Mouse (Mus musculus): ENCODE measurements around the gene Aifm2. TPM values are rescaled to one million over a fixed set of nuclear protein-coding genes. Genes with fewer than 3 reads are reported as not detected.
A peak's percentile ranks its signal among the peaks of the same experiment; 100 is the strongest.

The Aifm2 gene
- polyA plus RNA-seq, 1 experiment, result 8.2 TPM

- H3K4me3 ChIP-seq (ENCODE audit: low read depth, low read length), result no peak overlapping the region
- H3K9me3 ChIP-seq (replicated peaks; ENCODE audit: control insufficient read depth, insufficient read depth, low read length, poor library complexity, severe bottlenecking), result no peaks in the 10 kb centered on the region
- TF ChIP-seq POLR2A (IDR thresholded peaks at IDR 0.05; ENCODE audit: insufficient read depth, low read length) (no peak), CTCF (IDR thresholded peaks at IDR 0.05; ENCODE audit: low read depth, low read length) (no peak), EP300 (IDR thresholded peaks at IDR 0.05; ENCODE audit: insufficient read depth, low read depth, low read length) (no peak)
- H3K27me3 ChIP-seq (ENCODE audit: control insufficient read depth, insufficient read depth, low read length, poor library complexity, severe bottlenecking), result no peaks in the 10 kb centered on the region
- no peak overlapping the region for H3K27ac ChIP-seq (ENCODE audit: insufficient read depth, low read length)
- no peak overlapping the region for H3K9ac ChIP-seq (ENCODE audit: low read depth, poor library complexity, severe bottlenecking)
- no peaks in the 10 kb centered on the region for H3K4me1 ChIP-seq (ENCODE audit: control insufficient read depth, insufficient read depth, low read length)
- no peaks in the 10 kb centered on the region for H3K36me3 ChIP-seq (ENCODE audit: control insufficient read depth, insufficient read depth, low read length, poor library complexity, severe bottlenecking)
These were observed 44.8 kb downstream of the Aifm2 start for GRCm38 (mm10) chr10:61759869-61760268.

DNA sequence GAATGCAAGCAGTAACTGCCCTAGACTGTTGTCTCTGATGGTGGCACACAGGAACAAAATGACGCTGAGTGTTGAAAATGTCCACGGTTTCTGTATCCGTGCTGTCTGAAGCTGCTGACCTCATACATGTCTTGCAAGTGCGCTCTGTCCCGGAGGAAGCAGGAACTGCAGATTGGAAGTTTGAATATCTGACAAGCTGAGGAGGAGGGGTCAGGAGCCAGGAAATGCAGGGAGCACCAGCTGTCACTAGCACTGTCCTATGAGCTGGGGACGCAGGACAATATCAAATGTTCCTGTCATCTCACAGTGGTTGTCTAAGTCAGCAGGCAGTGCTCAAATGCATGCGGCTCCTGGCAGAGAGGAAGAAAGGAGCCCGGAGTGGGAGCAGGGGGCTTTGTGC, 49.6 kb downstream of the Aifm2 start:
- Histone ChIP-seq H3K27me3 (ENCODE audit: control insufficient read depth, insufficient read depth, low read length, poor library complexity, severe bottlenecking) (no peaks in the 10 kb centered on the region), H3K4me1 (ENCODE audit: control insufficient read depth, insufficient read depth, low read length) (no peaks in the 10 kb centered on the region), H3K4me3 (ENCODE audit: low read depth, low read length) (no peak overlapping the region), H3K9me3 (replicated peaks; ENCODE audit: control insufficient read depth, insufficient read depth, low read length, poor library complexity, severe bottlenecking) (no peaks in the 10 kb centered on the region), H3K36me3 (ENCODE audit: control insufficient read depth, insufficient read depth, low read length, poor library complexity, severe bottlenecking) (no peaks in the 10 kb centered on the region), H3K27ac (ENCODE audit: insufficient read depth, low read length) (no peak overlapping the region), H3K9ac (ENCODE audit: low read depth, poor library complexity, severe bottlenecking) (no peak overlapping the region)
- TF ChIP-seq EP300 (IDR thresholded peaks at IDR 0.05; ENCODE audit: insufficient read depth, low read depth, low read length), result no peak
- TF ChIP-seq CTCF (IDR thresholded peaks at IDR 0.05; ENCODE audit: low read depth, low read length), result no peak
- no peak for TF ChIP-seq POLR2A (IDR thresholded peaks at IDR 0.05; ENCODE audit: insufficient read depth, low read length)

DNA sequence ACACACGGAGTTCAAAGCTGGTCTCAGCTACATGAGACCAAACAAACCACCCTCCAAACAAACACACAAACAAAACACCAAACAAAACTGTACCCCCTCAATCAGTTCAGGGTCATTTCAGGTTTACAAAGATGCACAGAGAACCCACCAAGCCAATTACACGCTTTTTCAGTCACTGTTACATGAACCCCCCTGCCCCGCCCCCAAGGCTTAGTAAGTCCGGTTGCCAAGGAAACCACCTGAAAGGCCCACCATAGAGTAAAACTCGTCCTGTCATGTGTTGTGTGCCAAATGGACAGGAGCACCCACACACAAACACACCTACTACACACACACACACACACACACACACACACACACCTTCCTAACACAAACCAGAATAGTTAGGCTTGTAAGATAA, 50.5 kb downstream of the Aifm2 start:
- no peaks in the 10 kb centered on the region for H3K4me1 ChIP-seq (ENCODE audit: control insufficient read depth, insufficient read depth, low read length)

GRCm38 (mm10) chr10:61766806-61767205, 51.7 kb downstream of the Aifm2 start:
- Histone ChIP-seq H3K9ac (ENCODE audit: low read depth, poor library complexity, severe bottlenecking) (no peak overlapping the region), H3K9me3 (replicated peaks; ENCODE audit: control insufficient read depth, insufficient read depth, low read length, poor library complexity, severe bottlenecking) (no peaks in the 10 kb centered on the region), H3K4me3 (ENCODE audit: low read depth, low read length) (no peak overlapping the region), H3K36me3 (ENCODE audit: control insufficient read depth, insufficient read depth, low read length, poor library complexity, severe bottlenecking) (no peaks in the 10 kb centered on the region), H3K4me1 (ENCODE audit: control insufficient read depth, insufficient read depth, low read length) (no peaks in the 10 kb centered on the region), H3K27ac (ENCODE audit: insufficient read depth, low read length) (no peak overlapping the region), H3K27me3 (ENCODE audit: control insufficient read depth, insufficient read depth, low read length, poor library complexity, severe bottlenecking) (no peaks in the 10 kb centered on the region)
- TF ChIP-seq CTCF (IDR thresholded peaks at IDR 0.05; ENCODE audit: low read depth, low read length), result no peak
- TF ChIP-seq POLR2A (IDR thresholded peaks at IDR 0.05; ENCODE audit: insufficient read depth, low read length), result no peak
- TF ChIP-seq EP300 (IDR thresholded peaks at IDR 0.05; ENCODE audit: insufficient read depth, low read depth, low read length), result no peak

More for the DNA sequence above, 50.5 kb downstream of the Aifm2 start:
- no peak for TF ChIP-seq EP300 (IDR thresholded peaks at IDR 0.05; ENCODE audit: insufficient read depth, low read depth, low read length)
- TF ChIP-seq POLR2A (IDR thresholded peaks at IDR 0.05; ENCODE audit: insufficient read depth, low read length), result no peak
- TF ChIP-seq CTCF (IDR thresholded peaks at IDR 0.05; ENCODE audit: low read depth, low read length), result no peak
- Histone ChIP-seq H3K4me3 (ENCODE audit: low read depth, low read length) (no peak overlapping the region), H3K9ac (ENCODE audit: low read depth, poor library complexity, severe bottlenecking) (no peak overlapping the region), H3K27ac (ENCODE audit: insufficient read depth, low read length) (no peak overlapping the region), H3K27me3 (ENCODE audit: control insufficient read depth, insufficient read depth, low read length, poor library complexity, severe bottlenecking) (no peaks in the 10 kb centered on the region), H3K36me3 (ENCODE audit: control insufficient read depth, insufficient read depth, low read length, poor library complexity, severe bottlenecking) (no peaks in the 10 kb centered on the region), H3K9me3 (replicated peaks; ENCODE audit: control insufficient read depth, insufficient read depth, low read length, poor library complexity, severe bottlenecking) (no peaks in the 10 kb centered on the region)

GRCm38 (mm10) chr10:61781461-61782128, 66.5 kb downstream of the Aifm2 start:
- Histone ChIP-seq H3K27me3 (ENCODE audit: control insufficient read depth, insufficient read depth, low read length, poor library complexity, severe bottlenecking) (no peaks in the 10 kb centered on the region), H3K36me3 (ENCODE audit: control insufficient read depth, insufficient read depth, low read length, poor library complexity, severe bottlenecking) (no peaks in the 10 kb centered on the region), H3K9me3 (replicated peaks; ENCODE audit: control insufficient read depth, insufficient read depth, low read length, poor library complexity, severe bottlenecking) (no peaks in the 10 kb centered on the region), H3K9ac (ENCODE audit: low read depth, poor library complexity, severe bottlenecking) (no peak overlapping the region), H3K4me1 (ENCODE audit: control insufficient read depth, insufficient read depth, low read length) (no peaks in the 10 kb centered on the region), H3K27ac (ENCODE audit: insufficient read depth, low read length) (no peak overlapping the region), H3K4me3 (ENCODE audit: low read depth, low read length) (no peak overlapping the region)
- no peak for TF ChIP-seq CTCF (IDR thresholded peaks at IDR 0.05; ENCODE audit: low read depth, low read length)
- TF ChIP-seq EP300 (IDR thresholded peaks at IDR 0.05; ENCODE audit: insufficient read depth, low read depth, low read length), result peak; percentile 28; the same call in 1 of the 2 replicates

DNA sequence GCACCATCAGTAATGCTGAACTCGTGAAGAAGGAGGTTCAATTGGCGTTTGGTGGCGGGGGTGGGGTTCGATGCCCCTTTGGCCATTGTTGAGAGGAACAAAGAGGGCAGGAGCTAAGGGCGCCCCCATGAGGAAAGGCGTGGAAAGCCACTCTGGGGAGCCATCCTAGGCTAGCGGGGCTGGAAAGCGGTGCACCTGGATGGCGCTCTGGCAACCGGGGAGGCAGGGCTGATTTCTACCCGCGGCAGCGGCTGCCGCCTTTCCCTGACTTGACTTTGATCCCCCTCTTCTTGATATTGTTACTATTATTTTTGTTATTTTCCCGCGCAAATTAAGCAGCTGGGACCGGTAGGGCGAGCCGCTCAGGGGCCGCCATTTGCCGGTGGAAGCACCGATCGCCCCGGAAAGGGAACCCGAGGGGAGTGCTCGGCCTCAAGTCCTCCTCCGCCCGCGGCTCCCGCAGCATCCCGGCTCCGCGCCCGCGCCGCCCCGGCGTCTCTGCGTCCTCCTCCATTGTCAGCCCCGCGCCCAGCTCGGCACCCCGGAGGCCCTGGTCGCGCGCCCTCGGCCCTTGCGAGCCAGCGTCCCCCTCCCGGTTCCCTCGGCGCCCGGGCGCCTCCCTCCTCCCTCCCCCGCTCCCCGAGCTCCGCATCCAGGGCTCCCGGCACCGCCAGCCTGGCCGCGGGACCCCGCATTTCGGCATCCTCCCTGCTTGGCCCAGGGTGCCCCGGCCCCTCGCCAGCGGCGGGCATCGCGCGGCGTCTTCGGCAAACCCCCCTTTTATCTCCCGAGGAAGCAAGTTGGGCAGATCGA, 67.9 kb downstream of the Aifm2 start:
- H3K27ac ChIP-seq (ENCODE audit: insufficient read depth, low read length), result no peak overlapping the region
- H3K36me3 ChIP-seq (ENCODE audit: control insufficient read depth, insufficient read depth, low read length, poor library complexity, severe bottlenecking), result no peaks in the 10 kb centered on the region
- H3K4me3 ChIP-seq (ENCODE audit: low read depth, low read length), result peak overlapping the region; percentile 83
- no peaks in the 10 kb centered on the region for H3K4me1 ChIP-seq (ENCODE audit: control insufficient read depth, insufficient read depth, low read length)
- H3K27me3 ChIP-seq (ENCODE audit: control insufficient read depth, insufficient read depth, low read length, poor library complexity, severe bottlenecking), result no peaks in the 10 kb centered on the region
- no peaks in the 10 kb centered on the region for H3K9me3 ChIP-seq (replicated peaks; ENCODE audit: control insufficient read depth, insufficient read depth, low read length, poor library complexity, severe bottlenecking)
- H3K9ac ChIP-seq (ENCODE audit: low read depth, poor library complexity, severe bottlenecking), result peak overlapping the region; percentile 98
- TF ChIP-seq EP300 (IDR thresholded peaks at IDR 0.05; ENCODE audit: insufficient read depth, low read depth, low read length) (0 out of 2 replicates have a peak, but pooled peaks have one; percentile 6), CTCF (IDR thresholded peaks at IDR 0.05; ENCODE audit: low read depth, low read length) (peak; percentile 76), POLR2A (IDR thresholded peaks at IDR 0.05; ENCODE audit: insufficient read depth, low read length) (no peak)
